12 mouse cellular contexts compared by ENCODE assay signal in the genomic region with DNA sequence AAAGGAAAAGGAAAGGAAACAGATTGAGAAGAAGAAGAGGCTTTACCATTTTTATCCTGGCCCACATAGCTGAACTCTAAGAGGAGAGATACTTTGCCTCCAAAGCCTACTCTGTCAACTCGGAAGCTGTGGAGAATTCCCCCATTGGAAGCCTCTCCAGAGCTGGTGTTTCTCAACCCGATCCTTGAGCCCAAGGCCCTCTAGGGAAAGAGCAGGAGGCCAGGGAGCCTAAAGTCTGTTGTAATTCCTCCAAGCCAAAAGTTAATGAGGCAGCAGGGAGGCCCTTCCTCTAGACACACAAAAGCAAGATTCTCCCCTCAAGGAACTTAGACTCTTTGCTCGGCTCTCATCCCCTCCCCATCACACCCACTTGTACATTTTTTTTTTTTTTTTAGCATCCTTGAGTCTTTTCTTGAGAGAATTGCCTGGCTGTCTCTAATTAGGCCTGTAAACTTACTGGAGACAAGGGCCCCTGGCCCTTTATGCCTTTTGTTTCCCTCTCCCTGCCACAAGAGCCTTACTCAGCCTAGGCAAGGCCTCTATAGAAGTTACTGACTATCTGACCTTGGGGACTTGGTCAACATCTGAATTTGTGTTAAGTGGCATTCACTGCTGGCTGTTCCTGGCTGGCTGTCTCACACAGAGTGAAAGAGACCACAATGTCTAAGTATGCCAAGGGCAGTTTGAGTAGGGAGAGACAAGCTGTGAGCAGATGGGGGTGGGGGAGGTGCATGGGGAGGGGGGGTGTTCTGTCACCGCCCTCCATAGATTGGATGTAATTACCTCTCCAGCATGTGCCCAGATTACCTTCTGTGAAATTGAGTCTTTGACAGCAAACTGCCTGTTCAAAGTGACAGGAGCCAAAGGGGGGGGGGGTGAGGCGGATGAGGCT. TPM values are rescaled to one million over a fixed set of nuclear protein-coding genes. Genes with fewer than 3 reads are reported as not detected.
DNase-seq lines count a peak whose midpoint lies in the region; ATAC-seq lines count a peak whose summit lies in the region.
"Had no signal": no experiment of that assay in that cellular context is flagged by ENCODE, and none has a peak within 500 bp of the region (broad histone marks: within the 10 kb centered on the region; RNA-seq: fewer than 3 reads in every experiment).

No protein-coding gene starts in this region.

- no peak overlapping the region for H3K4me2 ChIP-seq in midbrain, embryonic 14.5 days (ENCODE audit: low read length)
- H3K4me2 ChIP-seq in midbrain, embryonic 16.5 days (ENCODE audit: low read length): no peak overlapping the region
- H3K4me2 ChIP-seq in forebrain, embryonic 14.5 days (ENCODE audit: low read length): no peak overlapping the region
- H3K4me2 ChIP-seq: heart, embryonic 11.5 days; lung, embryonic 14.5 days had no signal

- H3K9me3 ChIP-seq in heart, embryonic 10.5 days: no peaks in the 10 kb centered on the region
- H3K9me3 ChIP-seq in midbrain, embryonic 14.5 days (ENCODE audit: control insufficient read depth, low read length): no peaks in the 10 kb centered on the region
- no peaks in the 10 kb centered on the region for H3K9me3 ChIP-seq in midbrain, embryonic 16.5 days (replicated peaks; ENCODE audit: control insufficient read depth, low read length, poor library complexity, severe bottlenecking)
- no peaks in the 10 kb centered on the region for H3K9me3 ChIP-seq in forebrain, embryonic 14.5 days (replicated peaks; ENCODE audit: control insufficient read depth, low read length)

- ATAC-seq in midbrain, embryonic 14.5 days (ENCODE audit: low FRiP score, low TSS enrichment): 0 out of 2 replicates have a peak, but pooled peaks have one; percentile 27
- no peak for ATAC-seq in midbrain, embryonic 16.5 days
- ATAC-seq in forebrain, embryonic 14.5 days: peak; percentile 87
- ATAC-seq in megakaryocyte progenitor cell, adult 5-6 weeks (replicated peaks; ENCODE audit: poor library complexity): no peak
- ATAC-seq in CD4-positive, CD25-positive, alpha-beta regulatory T cell, adult 4 months: no peak

- no peak overlapping the region for H3K4me3 ChIP-seq in heart, embryonic 10.5 days
- H3K4me3 ChIP-seq in midbrain, embryonic 14.5 days (replicated peaks; ENCODE audit: low read depth, low read length): no peak overlapping the region
- no peak overlapping the region for H3K4me3 ChIP-seq in midbrain, embryonic 16.5 days (ENCODE audit: low read depth, low read length)
- no peak overlapping the region for H3K4me3 ChIP-seq in forebrain, embryonic 14.5 days (ENCODE audit: low read depth, low read length)

- peak overlapping the region; percentile 42; the same call in 1 of the 2 replicates for H3K27ac ChIP-seq in heart, embryonic 10.5 days
- no peak overlapping the region for H3K27ac ChIP-seq in midbrain, embryonic 14.5 days (replicated peaks; ENCODE audit: low read depth, low read length)
- no peak overlapping the region for H3K27ac ChIP-seq in midbrain, embryonic 16.5 days (ENCODE audit: low read length)
- peak overlapping the region; percentile 46; the same call in 1 of the 2 replicates for H3K27ac ChIP-seq in forebrain, embryonic 14.5 days (ENCODE audit: low read depth, low read length)

- 53% methylated on average over 5 of the region's 5 CpGs for WGBS in heart, embryonic 10.5 days
- 35% methylated on average over 5 of the region's 5 CpGs for WGBS in midbrain, embryonic 14.5 days
- WGBS in midbrain, embryonic 16.5 days: 42% methylated on average over 5 of the region's 5 CpGs
- 31% methylated on average over 5 of the region's 5 CpGs for WGBS in forebrain, embryonic 14.5 days

- no peaks in the 10 kb centered on the region for H3K36me3 ChIP-seq in heart, embryonic 10.5 days
- no peaks in the 10 kb centered on the region for H3K36me3 ChIP-seq in midbrain, embryonic 14.5 days (ENCODE audit: control insufficient read depth, insufficient read depth, low read length)
- no peaks in the 10 kb centered on the region for H3K36me3 ChIP-seq in midbrain, embryonic 16.5 days (ENCODE audit: control insufficient read depth, insufficient read depth, low read length)
- H3K36me3 ChIP-seq in forebrain, embryonic 14.5 days (ENCODE audit: control insufficient read depth, insufficient read depth, low read length): no peaks in the 10 kb centered on the region

- H3K27me3 ChIP-seq in heart, embryonic 10.5 days (ENCODE audit: insufficient read depth, poor library complexity, severe bottlenecking): peaks cover 4% of the 10 kb centered on the region; the same call in 1 of the 2 replicates
- H3K27me3 ChIP-seq in midbrain, embryonic 14.5 days (ENCODE audit: control insufficient read depth, insufficient read depth, low read length): no peaks in the 10 kb centered on the region
- H3K27me3 ChIP-seq in midbrain, embryonic 16.5 days (ENCODE audit: control insufficient read depth, insufficient read depth, low read depth, low read length): no peaks in the 10 kb centered on the region
- H3K27me3 ChIP-seq in forebrain, embryonic 14.5 days (replicated peaks; ENCODE audit: control insufficient read depth, insufficient read depth, low read length): no peaks in the 10 kb centered on the region

- no peak for DNase-seq in heart, embryonic 10.5 days (ENCODE audit: low spot score)
- no peak for DNase-seq in heart, postnatal 36 days
- no peak for DNase-seq in midbrain, embryonic 14.5 days
- DNase-seq in adipocyte (ENCODE audit: low spot score): peak; percentile 73
- peak; percentile 64 for DNase-seq in forebrain, embryonic 14.5 days (ENCODE audit: low spot score)
- DNase-seq: cerebellum, postnatal 25 days; lung, embryonic 14.5 days; right cerebral cortex, adult 18-20 months had no signal

- intact Hi-C loops in heart, postnatal 36 days (cut with DNase I): no loop called here

- H3K4me1 ChIP-seq in heart, embryonic 10.5 days: peaks cover 5% of the 10 kb centered on the region; the same call in 1 of the 2 replicates
- no peaks in the 10 kb centered on the region for H3K4me1 ChIP-seq in midbrain, embryonic 14.5 days (ENCODE audit: control insufficient read depth, insufficient read depth, low read length)
- no peaks in the 10 kb centered on the region for H3K4me1 ChIP-seq in midbrain, embryonic 16.5 days (ENCODE audit: control insufficient read depth, insufficient read depth, low read length)
- no peaks in the 10 kb centered on the region for H3K4me1 ChIP-seq in forebrain, embryonic 14.5 days (ENCODE audit: control insufficient read depth, insufficient read depth, low read length)

- H3K9ac ChIP-seq in midbrain, embryonic 14.5 days (replicated peaks; ENCODE audit: low read length): no peak overlapping the region
- H3K9ac ChIP-seq in midbrain, embryonic 16.5 days (ENCODE audit: low read depth, low read length): no peak overlapping the region
- no peak overlapping the region for H3K9ac ChIP-seq in forebrain, embryonic 14.5 days (ENCODE audit: low read length)
- H3K9ac ChIP-seq: lung, embryonic 14.5 days had no signal

RNA-seq across cellular contexts. Expression of gene Gpc4, which starts 18.7 kb away (rescaled TPM):
- polyA plus RNA-seq in heart, embryonic 10.5 days (2016; fragmentation: Nextera tagmentation; extraction: Ambion mirVana): 25.3 and 46.4 TPM in 2 replicates
- total RNA-seq in heart, postnatal 36 days (2021): 10 to 100 TPM; 38.4 to 42.0 TPM
- 4.0 and 9.3 TPM in 2 replicates for polyA plus RNA-seq in midbrain, embryonic 14.5 days (2014; fragmentation: Nextera tagmentation; extraction: Ambion mirVana)
- 8.9 and 9.7 TPM in 2 replicates for polyA plus RNA-seq in midbrain, embryonic 16.5 days (2015; fragmentation: Nextera tagmentation; extraction: Ambion mirVana)
- polyA plus RNA-seq in forebrain, embryonic 14.5 days (2014; fragmentation: Nextera tagmentation; extraction: Ambion mirVana): 25.0 and 25.4 TPM in 2 replicates
- total RNA-seq in megakaryocyte progenitor cell, adult 5-6 weeks (2015): 1.7 and 2.0 TPM in 2 replicates
- total RNA-seq in megakaryocyte progenitor cell, adult 5-6 weeks (2017): 0.30 and 0.33 TPM in 2 replicates
- polyA plus RNA-seq in CD4-positive, CD25-positive, alpha-beta regulatory T cell, adult 4 months (2017; shearing (Covaris generic)): not detected

Comparison
In these comparisons a context has a peak if more than half of its experiments do, and no peak if none do; other contexts are left out.
1. ATAC-seq: peak in midbrain, embryonic 14.5 days (single experiment) and forebrain, embryonic 14.5 days (single experiment); none in midbrain, embryonic 16.5 days (single experiment), megakaryocyte progenitor cell, adult 5-6 weeks (single experiment) and CD4-positive, CD25-positive, alpha-beta regulatory T cell, adult 4 months (single experiment).
2. DNase-seq: peak in adipocyte (single experiment) and forebrain, embryonic 14.5 days (single experiment); none in heart, embryonic 10.5 days (single experiment), heart, postnatal 36 days (0 of 2) and midbrain, embryonic 14.5 days (single experiment).
3. H3K27ac ChIP-seq: peak in heart, embryonic 10.5 days (single experiment) and forebrain, embryonic 14.5 days (single experiment); none in midbrain, embryonic 14.5 days (single experiment) and midbrain, embryonic 16.5 days (single experiment).